Mouse (Mus musculus): ENCODE results near the gene 3110082I17Rik. TPM values are rescaled to one million over a fixed set of nuclear protein-coding genes. Genes with fewer than 3 reads are reported as not detected.
"Not testable (repeated sequence)": the region's sequence is repeated elsewhere in the genome, so short reads cannot be mapped to it uniquely, and the experiment has no call there.

Gene 3110082I17Rik
- total and polyA plus RNA-seq, 3 experiments: 41.2 to 100.0 (median 46.9) TPM

DNA sequence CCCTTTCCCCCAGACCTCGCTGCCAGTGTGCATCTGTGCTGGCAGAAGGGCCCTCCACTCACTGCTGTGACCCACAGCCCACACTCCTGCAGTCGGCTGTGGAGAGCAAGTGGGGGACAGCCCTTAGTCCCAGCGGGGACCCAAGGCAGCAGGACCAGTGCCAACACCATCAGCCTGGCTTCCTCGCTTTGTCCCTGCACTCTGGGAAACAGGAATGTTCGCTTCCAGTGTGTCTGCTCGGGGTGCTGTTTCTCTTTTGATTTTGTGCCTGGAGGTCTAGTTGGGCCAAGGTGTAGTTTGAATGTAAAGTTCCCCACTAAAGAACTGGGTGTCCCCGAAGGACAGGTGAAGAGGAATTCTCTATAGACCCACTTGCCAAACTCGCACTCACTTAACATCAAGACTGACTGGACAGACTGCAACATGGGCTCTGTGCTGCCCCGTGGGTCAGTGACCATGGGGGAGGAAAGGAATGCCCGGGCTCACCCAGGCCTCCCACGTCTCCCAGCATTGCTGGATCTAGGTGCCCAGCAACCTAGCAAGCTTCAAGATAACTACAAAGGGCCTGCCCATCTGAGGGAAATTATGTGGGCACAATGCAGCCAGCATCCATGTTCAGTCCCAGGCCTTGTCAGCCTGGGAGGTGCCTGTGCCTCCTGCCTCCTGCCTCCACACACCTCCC, 68.9 kb downstream of the 3110082I17Rik start:
- Histone ChIP-seq H3K27ac (ENCODE audit: insufficient read depth, low read depth) (no peak overlapping the region), H3K4me3 (replicated peaks in 1 of 3; ENCODE audit: low read depth in 2 of 3, low read length in 2 of 3, poor library complexity in 1 of 3) (no peak overlapping the region), H3K9me3 (replicated peaks; ENCODE audit: low read length) (no peaks in the 10 kb centered on the region), H3K4me1 (ENCODE audit: control insufficient read depth in 1 of 2, insufficient read depth in 2 of 2) (peaks cover 10 to 53% of the 10 kb centered on the region in 2 experiments; a peak in 3 of 4 replicates), H3K27me3 (replicated peaks) (no peaks in the 10 kb centered on the region), H3K4me2 (ENCODE audit: insufficient read depth, low read depth, poor library complexity, severe bottlenecking) (no peak overlapping the region), H3K36me3 (replicated peaks in 1 of 2; ENCODE audit: control insufficient read depth in 1 of 2, insufficient read depth in 1 of 2, low read length in 1 of 2) (peaks cover 0 to 48% of the 10 kb centered on the region in 2 experiments), H3K79me2 (replicated peaks; ENCODE audit: control insufficient read depth, extremely low read depth, insufficient read depth, poor library complexity, severe bottlenecking) (no peaks in the 10 kb centered on the region), H3K9ac (ENCODE audit: insufficient read depth, low read depth) (no peak overlapping the region)
- dilution Hi-C loops (cut with MboI; ENCODE audit: extremely low pct_ligation_motif_present, extremely low pct_unique_long_range_greater_than_20kb, low sequenced_read_pairs) (no loop called here), in situ Hi-C loops (cut with MboI; ENCODE audit: low pct_ligation_motif_present, low pct_unique_long_range_greater_than_20kb, low sequenced_read_pairs) (no loop called here)
- TF ChIP-seq TBP (conservative IDR thresholded peaks at IDR 0.05; ENCODE audit: low read depth, low read length) (no peak), CTCF (conservative IDR thresholded peaks at IDR 0.05 in 1 of 2, IDR thresholded peaks at IDR 0.05 in 1 of 2; ENCODE audit: low read depth in 2 of 2, low read length in 2 of 2) (no peak), ZKSCAN1 (IDR thresholded peaks at IDR 0.05; ENCODE audit: borderline replicate concordance, low read depth, low read length) (no peak), SMC3 (IDR thresholded peaks at IDR 0.05; ENCODE audit: low read depth, low read length) (no peak), MAFK (IDR thresholded peaks at IDR 0.05; ENCODE audit: insufficient replicate concordance, low read length) (no peak), HCFC1 (IDR thresholded peaks at IDR 0.05; ENCODE audit: low read depth, low read length) (no peak), IRF4 (IDR thresholded peaks at IDR 0.05; ENCODE audit: low read depth, low read length) (no peak), NRF1 (IDR thresholded peaks at IDR 0.05; ENCODE audit: low read depth, low read length) (no peak), USF1 (IDR thresholded peaks at IDR 0.05; ENCODE audit: low read depth, low read length) (no peak), ETS1 (conservative IDR thresholded peaks at IDR 0.05; ENCODE audit: low read depth, low read length) (no peak), JUND (conservative IDR thresholded peaks at IDR 0.05; ENCODE audit: low read depth, low read length) (no peak), E2F4 (IDR thresholded peaks at IDR 0.05; ENCODE audit: insufficient replicate concordance, low read depth, low read length) (no peak), BHLHE40 (IDR thresholded peaks at IDR 0.05; ENCODE audit: low read depth, low read length) (no peak), UBTF (IDR thresholded peaks at IDR 0.05; ENCODE audit: low read depth, low read length) (no peak), CHD1 (IDR thresholded peaks at IDR 0.05; ENCODE audit: low read depth, low read length) (no peak), SIN3A (IDR thresholded peaks at IDR 0.05; ENCODE audit: low read length) (no peak), ZC3H11A (IDR thresholded peaks at IDR 0.05; ENCODE audit: low read depth, low read length) (no peak), USF2 (conservative IDR thresholded peaks at IDR 0.05; ENCODE audit: low read depth, low read length) (no peak), ZMIZ1 (IDR thresholded peaks at IDR 0.05; ENCODE audit: low read depth, low read length) (no peak), EP300 (IDR thresholded peaks at IDR 0.05; ENCODE audit: low read length) (no peak)
- no peak for DNase-seq (ENCODE audit: extremely low read depth)

- in situ Hi-C loops (cut with MboI; ENCODE audit: low pct_ligation_motif_present, low pct_unique_long_range_greater_than_20kb, low sequenced_read_pairs); H3K4me2 ChIP-seq (ENCODE audit: insufficient read depth, low read depth, poor library complexity, severe bottlenecking): not testable (repeated sequence)
- peaks cover 0 to 57% of the 10 kb centered on the region in 2 experiments for H3K36me3 ChIP-seq (replicated peaks in 1 of 2; ENCODE audit: control insufficient read depth in 1 of 2, insufficient read depth in 1 of 2, low read length in 1 of 2)
Measured at GRCm38 (mm10) chr5:139390324-139391119, 69.8 kb downstream of the 3110082I17Rik start.

More at GRCm38 (mm10) chr5:139390324-139391119, 69.8 kb downstream of the 3110082I17Rik start:
- H3K27ac ChIP-seq (ENCODE audit: insufficient read depth, low read depth); H3K9ac ChIP-seq (ENCODE audit: insufficient read depth, low read depth); H3K4me3 ChIP-seq (replicated peaks in 1 of 3; ENCODE audit: low read depth in 2 of 3, low read length in 2 of 3, poor library complexity in 1 of 3); H3K79me2 ChIP-seq (replicated peaks; ENCODE audit: control insufficient read depth, extremely low read depth, insufficient read depth, poor library complexity, severe bottlenecking); DNase-seq (ENCODE audit: extremely low read depth); dilution Hi-C loops (cut with MboI; ENCODE audit: extremely low pct_ligation_motif_present, extremely low pct_unique_long_range_greater_than_20kb, low sequenced_read_pairs); H3K27me3 ChIP-seq (replicated peaks); H3K9me3 ChIP-seq (replicated peaks; ENCODE audit: low read length): not testable (repeated sequence)
- H3K4me1 ChIP-seq (ENCODE audit: control insufficient read depth in 1 of 2, insufficient read depth in 2 of 2): peaks cover 9 to 44% of the 10 kb centered on the region in 2 experiments; a peak in 3 of 4 replicates

Measured in CH12.LX (cell line).